Comparison of ENCODE assay signal across 14 mouse cellular contexts in the genomic region with DNA sequence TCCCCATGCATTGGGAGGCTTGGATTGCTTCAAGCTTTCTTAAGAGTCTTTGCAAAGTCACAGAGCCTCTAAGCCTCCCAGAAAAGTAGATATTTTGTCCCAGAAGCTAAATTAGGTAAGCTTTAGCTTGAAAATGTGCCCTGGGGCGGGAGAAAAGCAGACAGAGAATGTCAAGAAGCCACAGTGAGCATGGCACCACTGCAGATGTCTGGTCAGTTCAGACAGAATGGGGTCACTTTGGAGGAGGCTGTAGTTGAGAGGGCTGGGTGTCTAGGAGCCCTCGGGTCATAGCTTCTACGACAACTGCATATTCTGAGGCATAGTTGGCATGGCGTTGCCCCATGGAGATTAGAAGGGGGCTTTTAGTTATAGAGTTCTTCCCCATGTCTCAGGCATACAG.
DNase-seq lines count a peak whose midpoint lies in the region; ATAC-seq and TF ChIP-seq lines count a peak whose summit lies in the region.
"Had no signal": no experiment of that assay in that cellular context is flagged by ENCODE, and none has a peak within 500 bp of the region (broad histone marks: within the 10 kb centered on the region; RNA-seq: fewer than 3 reads in every experiment).

No protein-coding gene starts in this region.

- no peaks in the 10 kb centered on the region for H3K27me3 ChIP-seq in heart, embryonic 11.5 days (ENCODE audit: control insufficient read depth, insufficient read depth, low read length)
- no peaks in the 10 kb centered on the region for H3K27me3 ChIP-seq in heart, adult 2 months (ENCODE audit: control insufficient read depth, insufficient read depth, low read length)
- H3K27me3 ChIP-seq in lung, embryonic 14.5 days (ENCODE audit: insufficient read depth, low read length): no peaks in the 10 kb centered on the region
- H3K27me3 ChIP-seq in lung, postnatal 0 days (replicated peaks; ENCODE audit: insufficient read depth, low read length): no peaks in the 10 kb centered on the region
- H3K27me3 ChIP-seq in embryonic facial prominence, embryonic 15.5 days: no peaks in the 10 kb centered on the region
- no peaks in the 10 kb centered on the region for H3K27me3 ChIP-seq in small intestine, adult 2 months (ENCODE audit: control insufficient read depth, insufficient read depth, low read length)

- no peak overlapping the region for H3K4me3 ChIP-seq in heart, embryonic 11.5 days (ENCODE audit: low read depth, low read length)
- no peak overlapping the region for H3K4me3 ChIP-seq in heart, adult 2 months
- no peak overlapping the region for H3K4me3 ChIP-seq in lung, embryonic 14.5 days (ENCODE audit: low read depth, low read length)
- no peak overlapping the region for H3K4me3 ChIP-seq in lung, postnatal 0 days (ENCODE audit: low read depth, low read length)
- no peak overlapping the region for H3K4me3 ChIP-seq in embryonic facial prominence, embryonic 15.5 days (replicated peaks)
- H3K4me3 ChIP-seq in small intestine, adult 2 months (ENCODE audit: low read depth, low read length): no peak overlapping the region

- no peak for TF ChIP-seq POLR2A in heart, adult 2 months (IDR thresholded peaks at IDR 0.05; ENCODE audit: insufficient read depth, low read depth, low read length)
- TF ChIP-seq POLR2A in small intestine, adult 2 months (IDR thresholded peaks at IDR 0.05; ENCODE audit: low read depth, low read length): no peak

- 64% methylated on average over 4 of the region's 4 CpGs for WGBS in heart, embryonic 11.5 days (ENCODE audit: insufficient replicate concordance)
- WGBS in heart, adult 2 months: 74% methylated on average over 4 of the region's 4 CpGs
- 53% methylated on average over 4 of the region's 4 CpGs for WGBS in lung, embryonic 14.5 days
- WGBS in lung, postnatal 0 days: 57% methylated on average over 4 of the region's 4 CpGs
- 33% methylated on average over 4 of the region's 4 CpGs for WGBS in embryonic facial prominence, embryonic 15.5 days
- 55% methylated on average over 4 of the region's 4 CpGs for WGBS in small intestine, adult 2 months

- H3K4me2 ChIP-seq in heart, embryonic 11.5 days: no peak overlapping the region
- no peak overlapping the region for H3K4me2 ChIP-seq in lung, embryonic 14.5 days
- H3K4me2 ChIP-seq in lung, postnatal 0 days (replicated peaks; ENCODE audit: low read depth, low read length): no peak overlapping the region
- H3K4me2 ChIP-seq in embryonic facial prominence, embryonic 15.5 days (replicated peaks): no peak overlapping the region

- no peaks in the 10 kb centered on the region for H3K79me2 ChIP-seq in heart, adult 2 months (replicated peaks; ENCODE audit: control insufficient read depth, insufficient read depth, low read length)

- DNase-seq in heart, adult 2 months: no peak
- DNase-seq in lung, embryonic 14.5 days: no peak
- DNase-seq in lung, postnatal 0 days (ENCODE audit: low spot score): no peak
- DNase-seq in urinary bladder, postnatal 25 days (ENCODE audit: low spot score): no peak
- DNase-seq: cerebellum, adult 8-10 months; kidney, postnatal 14 days; lung, postnatal 4 days; thymus, postnatal 14 days had no signal

- H3K9me3 ChIP-seq in heart, embryonic 11.5 days (replicated peaks; ENCODE audit: control insufficient read depth, low read length): no peaks in the 10 kb centered on the region
- no peaks in the 10 kb centered on the region for H3K9me3 ChIP-seq in lung, embryonic 14.5 days (ENCODE audit: low read depth, low read length)
- H3K9me3 ChIP-seq in lung, postnatal 0 days (ENCODE audit: low read length): no peaks in the 10 kb centered on the region
- no peaks in the 10 kb centered on the region for H3K9me3 ChIP-seq in embryonic facial prominence, embryonic 15.5 days (replicated peaks)

- H3K27ac ChIP-seq in heart, embryonic 11.5 days (ENCODE audit: low read depth, low read length): peak overlapping the region; percentile 8; the same call in 1 of the 2 replicates
- H3K27ac ChIP-seq in heart, adult 2 months: no peak overlapping the region
- H3K27ac ChIP-seq in lung, embryonic 14.5 days (ENCODE audit: low read depth): peak overlapping the region; percentile 72; the same call in 1 of the 2 replicates
- no peak overlapping the region for H3K27ac ChIP-seq in lung, postnatal 0 days (ENCODE audit: low read length)
- H3K27ac ChIP-seq in embryonic facial prominence, embryonic 15.5 days (replicated peaks): peak overlapping the region; percentile 81
- H3K27ac ChIP-seq in small intestine, adult 2 months (ENCODE audit: insufficient read depth, low read depth, low read length): peak overlapping the region; percentile 54
- H3K27ac ChIP-seq: liver, embryonic 14.5 days had no signal

- ATAC-seq in heart, embryonic 11.5 days (replicated peaks; ENCODE audit: insufficient number of reproducible peaks, low FRiP score, low TSS enrichment): no peak
- ATAC-seq in lung, embryonic 14.5 days (ENCODE audit: insufficient read depth): no peak
- no peak for ATAC-seq in lung, postnatal 0 days
- ATAC-seq in embryonic facial prominence, embryonic 15.5 days (ENCODE audit: insufficient number of reproducible peaks, low FRiP score, low TSS enrichment, low read depth): no peak
- no peak for ATAC-seq in frontal cortex, adult (ENCODE audit: low TSS enrichment)
- ATAC-seq: activated CD4-positive, CD25-positive, alpha-beta regulatory T cell, adult 4 months had no signal

- peaks cover 28% of the 10 kb centered on the region for H3K4me1 ChIP-seq in heart, embryonic 11.5 days (ENCODE audit: control insufficient read depth, insufficient read depth, low read length)
- peaks cover 6% of the 10 kb centered on the region for H3K4me1 ChIP-seq in heart, adult 2 months (ENCODE audit: control insufficient read depth, insufficient read depth, low read length)
- peaks cover 33% of the 10 kb centered on the region for H3K4me1 ChIP-seq in lung, embryonic 14.5 days (ENCODE audit: insufficient read depth)
- peaks cover 2% of the 10 kb centered on the region for H3K4me1 ChIP-seq in lung, postnatal 0 days (ENCODE audit: insufficient read depth, low read depth, low read length)
- H3K4me1 ChIP-seq in embryonic facial prominence, embryonic 15.5 days: peaks cover 75% of the 10 kb centered on the region
- H3K4me1 ChIP-seq in small intestine, adult 2 months (ENCODE audit: control insufficient read depth, insufficient read depth, insufficient read length, low read length): no peaks in the 10 kb centered on the region

- no peak for TF ChIP-seq CTCF in heart, adult 2 months (IDR thresholded peaks at IDR 0.05)
- no peak for TF ChIP-seq CTCF in lung, embryonic 14.5 days (IDR thresholded peaks at IDR 0.05; ENCODE audit: low read depth)
- no peak for TF ChIP-seq CTCF in lung, postnatal 0 days (IDR thresholded peaks at IDR 0.05)
- TF ChIP-seq CTCF in small intestine, adult 2 months (IDR thresholded peaks at IDR 0.05; ENCODE audit: extremely low read depth, insufficient read length, insufficient replicate concordance, low read depth, low read length): no peak

- TF ChIP-seq EP300 in heart, adult 2 months (IDR thresholded peaks at IDR 0.05; ENCODE audit: insufficient read depth, low read depth, low read length): no peak
- TF ChIP-seq EP300 in lung, postnatal 0 days (IDR thresholded peaks at IDR 0.05): no peak

- intact Hi-C loops in heart, adult 2 months (cut with DNase I): no loop called here

- H3K36me3 ChIP-seq in heart, embryonic 11.5 days (ENCODE audit: control insufficient read depth, insufficient read depth, low read length): no peaks in the 10 kb centered on the region
- peaks cover 8% of the 10 kb centered on the region for H3K36me3 ChIP-seq in heart, adult 2 months (ENCODE audit: control insufficient read depth, insufficient read depth, low read length)
- H3K36me3 ChIP-seq in lung, embryonic 14.5 days (ENCODE audit: insufficient read depth): no peaks in the 10 kb centered on the region
- no peaks in the 10 kb centered on the region for H3K36me3 ChIP-seq in lung, postnatal 0 days (ENCODE audit: insufficient read depth, low read length)
- H3K36me3 ChIP-seq in embryonic facial prominence, embryonic 15.5 days: no peaks in the 10 kb centered on the region
- H3K36me3 ChIP-seq in small intestine, adult 2 months (ENCODE audit: control insufficient read depth, insufficient read depth, low read length): no peaks in the 10 kb centered on the region

- H3K9ac ChIP-seq in heart, embryonic 11.5 days (ENCODE audit: low read depth, low read length): no peak overlapping the region
- H3K9ac ChIP-seq in heart, adult 2 months (ENCODE audit: low read depth, low read length): no peak overlapping the region
- no peak overlapping the region for H3K9ac ChIP-seq in lung, embryonic 14.5 days
- H3K9ac ChIP-seq in lung, postnatal 0 days (replicated peaks; ENCODE audit: low read depth): no peak overlapping the region
- H3K9ac ChIP-seq in embryonic facial prominence, embryonic 15.5 days: no peak overlapping the region
- H3K9ac ChIP-seq: liver, embryonic 14.5 days had no signal

Comparison
In these comparisons a context has a peak if more than half of its experiments do, and no peak if none do; other contexts are left out.
1. H3K27ac ChIP-seq: peak in heart, embryonic 11.5 days (single experiment), lung, embryonic 14.5 days (single experiment), embryonic facial prominence, embryonic 15.5 days (single experiment) and small intestine, adult 2 months (single experiment); none in heart, adult 2 months (single experiment) and lung, postnatal 0 days (single experiment).